Mouse (Mus musculus) lung, postnatal 0 days (tissue): ENCODE data around the gene Prps2. TPM values are rescaled to one million over a fixed set of nuclear protein-coding genes. Genes with fewer than 3 reads are reported as not detected.

Source experiments
- ATAC-seq: fragments of 200-750 bp; cut with Nextera tagmentation; 2 replicates; pipeline ENCODE4 v1.8.0; 2017; ENCODE audit warnings: moderate library complexity
- DNase-seq: peaks from one replicate; pipeline ENCODE4 v3.0.0-alpha.2; 2016; ENCODE audit warnings: low spot score
- H3K27ac ChIP-seq: fragments of 300-500 bp; sonication (generic); 2 replicates; pipeline ENCODE4 v1.5.1; 2014; ENCODE audit warnings: antibody characterized with exemption, mild to moderate bottlenecking, low read length, mixed read lengths
- H3K27me3 ChIP-seq: fragments of 300-500 bp; sonication (generic); replicated peaks from 2 replicates; pipeline ENCODE4 v1.6.1; 2014; ENCODE audit warnings: low read length, mixed read lengths; ENCODE audit not compliant: insufficient read depth
- H3K36me3 ChIP-seq: fragments of 300-500 bp; sonication (generic); 2 replicates; pipeline ENCODE4 v1.6.1; 2014; ENCODE audit warnings: low read length, mixed read lengths; ENCODE audit not compliant: insufficient read depth
- H3K4me1 ChIP-seq: fragments of 300-500 bp; sonication (generic); 2 replicates; pipeline ENCODE4 v1.6.1; 2014; ENCODE audit warnings: antibody characterized with exemption, low read depth, low read length, mixed read lengths; ENCODE audit not compliant: insufficient read depth
- H3K4me2 ChIP-seq: fragments of 300-500 bp; sonication (generic); replicated peaks from 2 replicates; pipeline ENCODE4 v1.6.1; 2014; ENCODE audit warnings: low read depth, mild to moderate bottlenecking, low read length, moderate library complexity, mixed read lengths
- H3K4me3 ChIP-seq: fragments of 300-500 bp; sonication (generic); 2 replicates; pipeline ENCODE4 v1.5.1; 2014; ENCODE audit warnings: low read depth, low read length
- H3K9ac ChIP-seq: fragments of 300-500 bp; sonication (generic); replicated peaks from 2 replicates; pipeline ENCODE4 v1.6.1; 2014; ENCODE audit warnings: low read depth, mild to moderate bottlenecking
- H3K9me3 ChIP-seq: fragments of 300-500 bp; sonication (generic); 2 replicates; pipeline ENCODE4 v1.6.1; 2016; ENCODE audit warnings: low read length, mixed read lengths
- CTCF ChIP-seq: IDR thresholded peaks from 2 replicates; pipeline ENCODE4 v1.5.1; 2016; ENCODE audit warnings: antibody characterized with exemption, mild to moderate bottlenecking
- EP300 ChIP-seq: IDR thresholded peaks from 2 replicates; pipeline ENCODE4 v1.6.1; 2016; ENCODE audit warnings: antibody characterized with exemption, mild to moderate bottlenecking, control low read depth
- WGBS: fragments of 180-500 bp; shearing (Covaris S2); extraction: QIAGEN DNeasy Blood & Tissue Kit; methylation state at CpG from one replicate; pipeline ENCODE4 v1.1.7; 2014; 5-methylcytosine and 5-hydroxymethylcytosine counted together
- polyA plus RNA-seq: library from polyadenylated mRNA; unstranded; fragments of >200 nt; fragmentation: Nextera tagmentation; extraction: Ambion mirVana; gene quantifications from 2 replicates; pipeline ENCODE4 v1.2.1, GENCODE M21; 2015

The Prps2 gene
- polyA plus RNA-seq, 1 experiment from 2014 or later, result 18.9 TPM

DNA sequence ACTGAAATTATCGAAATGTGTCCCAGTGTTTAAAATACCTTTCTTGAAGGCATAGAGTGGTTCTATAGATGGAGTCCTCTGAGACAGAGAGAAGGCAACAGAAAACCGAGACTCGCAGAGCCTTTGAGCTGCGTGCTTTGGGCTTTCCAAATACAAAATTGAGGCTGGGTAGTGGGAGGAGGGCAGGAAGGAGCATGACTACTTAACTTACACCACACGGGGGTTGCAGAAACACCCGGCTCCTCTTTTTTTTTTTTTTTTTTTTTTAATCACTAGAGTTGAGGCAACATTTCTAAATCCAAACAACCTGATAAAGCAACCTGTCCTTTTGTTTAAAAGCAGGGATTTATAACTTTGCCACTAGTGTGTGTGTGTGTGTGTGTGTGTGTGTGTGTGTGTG lies 52.1 kb downstream of the Prps2 start, which contains the start of gene Tlr7:
Tlr7 (minus strand) TSS at position 160 of the 400 bp plus-strand sequence.
- Histone ChIP-seq H3K4me2 (no peak within 1 kb of the TSS), H3K4me3 (no peak within 1 kb of the TSS), H3K4me1 (no peaks in the 10 kb centered on the region), H3K27ac (no peak within 1 kb of the TSS), H3K9ac (no peak within 1 kb of the TSS), H3K9me3 (no peaks in the 10 kb centered on the region), H3K27me3 (no peaks in the 10 kb centered on the region), H3K36me3 (no peaks in the 10 kb centered on the region)
- TF ChIP-seq CTCF (no peak), EP300 (no peak)
- ATAC-seq (no peak), DNase-seq (no peak)
- 54% methylated on average over 6 of the region's 6 CpGs for WGBS

DNA sequence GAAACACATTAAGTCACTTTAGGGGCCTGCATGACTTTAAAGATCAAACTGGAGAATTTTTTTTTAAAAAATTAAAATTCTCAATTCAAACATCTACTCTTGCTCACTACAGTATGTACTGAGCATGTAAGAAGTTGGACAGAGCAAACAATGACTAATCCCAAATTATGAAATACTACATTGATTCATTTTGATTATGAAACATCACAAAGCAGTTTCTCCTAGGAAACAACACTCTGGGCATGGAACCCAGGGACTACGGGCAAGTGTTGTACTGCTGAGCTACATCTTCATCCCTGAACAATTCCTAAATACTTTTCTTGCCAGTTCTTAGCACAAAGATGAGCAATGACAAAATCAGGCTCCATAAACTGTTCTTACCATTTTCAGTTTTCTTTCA lies 52.9 kb downstream of the Prps2 start:
- no peak overlapping the region for H3K9ac ChIP-seq
- no peaks in the 10 kb centered on the region for H3K36me3 ChIP-seq
- 66% methylated on average over 1 of the region's 1 CpGs for WGBS
- H3K27ac ChIP-seq, result no peak overlapping the region
- H3K9me3 ChIP-seq, result no peaks in the 10 kb centered on the region
- DNase-seq, result peak; percentile 35
- H3K4me2 ChIP-seq, result no peak overlapping the region
- H3K4me3 ChIP-seq, result no peak overlapping the region
- no peaks in the 10 kb centered on the region for H3K4me1 ChIP-seq
- ATAC-seq, result peak; percentile 50
- no peaks in the 10 kb centered on the region for H3K27me3 ChIP-seq
- TF ChIP-seq EP300 (no peak), CTCF (no peak)

DNA sequence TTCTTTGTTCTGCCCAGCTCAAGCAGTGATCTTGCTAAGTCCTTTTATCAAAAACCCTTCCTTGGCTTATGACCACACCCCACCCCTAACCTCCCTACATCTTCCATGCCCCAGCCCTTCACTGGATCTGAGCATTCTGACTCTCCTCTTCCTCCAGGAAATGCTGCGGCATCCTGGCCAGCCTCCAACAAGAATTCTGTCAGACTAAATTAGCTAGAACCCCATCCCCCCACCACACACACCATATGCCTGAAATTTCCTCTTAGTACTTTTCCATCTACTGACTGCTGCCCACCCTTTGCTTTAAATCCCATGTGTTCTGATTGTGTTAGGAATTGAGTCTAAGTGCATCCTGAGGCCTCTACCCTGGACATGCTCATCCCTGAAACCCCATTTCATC lies 53.5 kb downstream of the Prps2 start:
- no peaks in the 10 kb centered on the region for H3K9me3 ChIP-seq
- no peaks in the 10 kb centered on the region for H3K27me3 ChIP-seq
- H3K9ac ChIP-seq, result no peak overlapping the region
- ATAC-seq (no peak), DNase-seq (no peak)
- no peak overlapping the region for H3K27ac ChIP-seq
- TF ChIP-seq EP300, result no peak
- no peak for TF ChIP-seq CTCF
- no peak overlapping the region for H3K4me3 ChIP-seq
- 40% methylated on average over 1 of the region's 1 CpGs for WGBS
- H3K4me2 ChIP-seq, result no peak overlapping the region
- H3K4me1 ChIP-seq, result no peaks in the 10 kb centered on the region
- H3K36me3 ChIP-seq, result no peaks in the 10 kb centered on the region

DNA sequence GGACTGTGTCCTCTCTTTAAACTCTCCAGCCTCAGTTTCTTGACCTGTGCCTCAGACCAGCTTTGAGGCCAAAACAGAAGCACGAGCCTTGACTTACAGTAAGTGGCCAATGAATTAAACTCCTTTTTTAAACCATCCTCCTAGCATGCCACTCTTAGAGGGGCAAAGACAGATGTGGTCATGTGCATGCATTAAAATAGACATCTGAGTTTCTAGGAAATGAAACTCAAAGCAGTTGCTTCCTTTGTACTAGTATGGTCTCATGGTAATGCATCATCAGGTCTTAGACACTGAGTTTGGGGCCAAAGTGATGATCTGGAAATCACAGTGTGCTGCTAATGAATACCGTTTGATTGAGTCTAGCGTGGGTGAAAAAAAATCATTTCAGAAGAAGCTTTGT lies 54.0 kb downstream of the Prps2 start:
- no peak for DNase-seq
- no peak overlapping the region for H3K27ac ChIP-seq
- no peak overlapping the region for H3K4me2 ChIP-seq
- no peak overlapping the region for H3K9ac ChIP-seq
- no peaks in the 10 kb centered on the region for H3K4me1 ChIP-seq
- no peak for ATAC-seq
- TF ChIP-seq EP300, result no peak
- TF ChIP-seq CTCF, result no peak
- H3K9me3 ChIP-seq, result no peaks in the 10 kb centered on the region
- 90% methylated on average over 3 of the region's 3 CpGs for WGBS
- H3K27me3 ChIP-seq, result no peaks in the 10 kb centered on the region
- H3K4me3 ChIP-seq, result no peak overlapping the region
- H3K36me3 ChIP-seq, result no peaks in the 10 kb centered on the region

DNA sequence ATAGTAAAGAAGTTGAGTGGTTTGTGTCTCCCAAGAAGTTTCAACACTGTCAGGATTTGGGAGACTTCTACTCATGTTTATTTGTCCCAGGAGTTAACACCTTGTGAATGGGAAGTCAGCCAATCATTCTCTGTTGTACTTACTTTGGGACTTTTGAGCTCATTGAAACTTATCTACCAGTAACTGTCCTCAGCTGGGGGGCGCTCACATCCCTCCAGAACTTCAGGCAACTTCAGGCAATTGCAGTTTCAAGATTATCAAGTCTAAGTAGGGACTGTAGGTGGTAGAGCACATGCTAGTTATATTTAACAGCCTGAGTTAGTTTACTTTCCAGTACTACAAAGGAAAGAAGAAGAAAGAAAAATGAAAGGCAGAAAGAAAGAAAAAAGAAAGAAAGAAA lies 58.8 kb downstream of the Prps2 start:
- Histone ChIP-seq H3K9ac (no peak overlapping the region), H3K27ac (no peak overlapping the region), H3K4me1 (no peaks in the 10 kb centered on the region), H3K27me3 (no peaks in the 10 kb centered on the region), H3K4me2 (no peak overlapping the region), H3K36me3 (no peaks in the 10 kb centered on the region), H3K4me3 (no peak overlapping the region), H3K9me3 (no peaks in the 10 kb centered on the region)
- ATAC-seq (no peak), DNase-seq (no peak)
- WGBS, result 48% methylated on average over 1 of the region's 1 CpGs
- TF ChIP-seq EP300, result no peak
- TF ChIP-seq CTCF, result no peak

DNA sequence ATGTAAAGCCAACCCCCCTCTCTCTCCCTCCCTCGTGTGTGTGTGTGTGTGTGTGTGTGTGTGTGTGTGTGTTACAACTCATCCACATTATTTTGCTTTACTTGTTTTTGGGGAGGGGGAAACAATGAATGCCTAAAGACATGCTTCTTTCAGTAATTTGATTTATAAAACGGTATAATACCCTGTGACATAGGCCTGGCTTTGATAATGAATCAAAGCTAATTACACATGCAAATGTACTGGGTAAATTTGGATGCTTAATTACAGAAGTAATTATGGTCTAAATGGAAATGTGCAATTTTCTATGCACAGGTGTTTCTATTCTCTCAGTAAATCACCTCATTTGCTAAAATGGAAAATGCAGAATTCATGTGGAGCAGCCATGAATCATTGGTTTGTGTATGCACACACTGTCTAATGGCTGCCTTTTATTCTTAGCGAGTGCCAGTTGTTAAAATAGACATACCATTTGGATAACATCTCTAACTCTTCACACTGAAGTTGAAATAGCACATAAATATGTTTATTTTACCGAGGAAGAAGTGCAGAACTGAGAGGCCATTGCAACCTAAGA lies 61.2 kb downstream of the Prps2 start:
- ATAC-seq, result no peak
- no peak overlapping the region for H3K9ac ChIP-seq
- TF ChIP-seq EP300 (no peak), CTCF (no peak)
- H3K4me3 ChIP-seq, result no peak overlapping the region
- H3K27ac ChIP-seq, result no peak overlapping the region
- H3K4me1 ChIP-seq, result no peaks in the 10 kb centered on the region
- WGBS, result 65% methylated on average over 4 of the region's 4 CpGs
- H3K9me3 ChIP-seq, result no peaks in the 10 kb centered on the region
- H3K4me2 ChIP-seq, result no peak overlapping the region
- no peak for DNase-seq
- no peaks in the 10 kb centered on the region for H3K36me3 ChIP-seq
- H3K27me3 ChIP-seq, result no peaks in the 10 kb centered on the region

DNA sequence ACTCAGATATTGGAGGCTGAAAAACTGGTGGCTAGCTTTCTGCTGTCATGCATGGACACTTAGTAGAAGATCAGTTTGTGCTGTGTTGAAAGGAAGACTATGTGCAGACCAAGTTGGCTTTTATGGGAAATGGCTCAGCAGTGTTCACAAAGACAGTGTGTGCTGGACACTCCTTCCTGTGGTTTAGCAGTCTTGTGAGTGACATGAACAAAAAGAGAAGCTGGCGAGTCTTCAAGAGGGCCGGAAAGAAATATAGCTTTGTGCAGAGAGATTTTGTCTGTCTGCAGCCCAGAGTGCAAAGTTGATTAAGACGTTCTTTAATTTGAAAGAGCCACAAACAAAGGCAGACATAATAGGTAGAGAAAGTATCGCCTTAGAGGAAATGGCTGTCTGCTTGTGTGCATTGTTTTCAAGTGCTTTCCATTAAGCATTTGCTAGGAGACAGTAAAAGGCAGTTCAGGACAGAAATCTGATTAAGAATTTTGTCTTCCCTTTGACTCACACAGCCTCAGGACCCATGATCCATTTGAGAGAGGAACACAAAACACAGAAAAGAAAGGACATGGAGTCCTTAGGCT lies 63.6 kb downstream of the Prps2 start:
- Histone ChIP-seq H3K27ac (no peak overlapping the region), H3K36me3 (no peaks in the 10 kb centered on the region), H3K9me3 (no peaks in the 10 kb centered on the region), H3K4me1 (no peaks in the 10 kb centered on the region), H3K27me3 (no peaks in the 10 kb centered on the region), H3K4me2 (no peak overlapping the region), H3K4me3 (no peak overlapping the region), H3K9ac (no peak overlapping the region)
- TF ChIP-seq EP300 (no peak), CTCF (no peak)
- no peak for DNase-seq
- ATAC-seq, result no peak
- WGBS, result 62% methylated on average over 4 of the region's 4 CpGs
